Mouse (Mus musculus): Measurements from ENCODE around the gene Nav2.
A peak's percentile ranks its signal among the peaks of the same experiment; 100 is the strongest.

Nav2 gene

GRCm38 (mm10) chr7:49397441-49398003 is 489.0 kb downstream of the Nav2 start:
- DNase-seq (ENCODE audit: low read depth, low spot score) = no peak

- no peak for DNase-seq (ENCODE audit: low read depth, low spot score)
Measured at GRCm38 (mm10) chr7:49398020-49398516, 489.6 kb downstream of the Nav2 start.

- DNase-seq (ENCODE audit: low read depth, low spot score) = peak; percentile 77
Measured at GRCm38 (mm10) chr7:49399314-49399713, 490.8 kb downstream of the Nav2 start.

- no peak for DNase-seq (ENCODE audit: low read depth, low spot score)
Measured at GRCm38 (mm10) chr7:49400463-49400862, 491.9 kb downstream of the Nav2 start.

GRCm38 (mm10) chr7:49402526-49402925 is 494.0 kb downstream of the Nav2 start:
- no peak for DNase-seq (ENCODE audit: low read depth, low spot score)

GRCm38 (mm10) chr7:49407688-49408087 is 499.2 kb downstream of the Nav2 start:
- no peak for DNase-seq (ENCODE audit: low read depth, low spot score)

GRCm38 (mm10) chr7:49408625-49409024 is 500.1 kb downstream of the Nav2 start:
- no peak for DNase-seq (ENCODE audit: low read depth, low spot score)

- peak; percentile 49 for DNase-seq (ENCODE audit: low read depth, low spot score)
Measured at GRCm38 (mm10) chr7:49409265-49409664, 500.7 kb downstream of the Nav2 start.

GRCm38 (mm10) chr7:49410188-49410587 is 501.7 kb downstream of the Nav2 start:
- no peak for DNase-seq (ENCODE audit: low read depth, low spot score)

- DNase-seq (ENCODE audit: low read depth, low spot score) = no peak
Measured at GRCm38 (mm10) chr7:49410892-49411291, 502.4 kb downstream of the Nav2 start.

GRCm38 (mm10) chr7:49411803-49412202 is 503.3 kb downstream of the Nav2 start:
- no peak for DNase-seq (ENCODE audit: low read depth, low spot score)

- DNase-seq (ENCODE audit: low read depth, low spot score) = no peak
Measured at GRCm38 (mm10) chr7:49415131-49415530, 506.6 kb downstream of the Nav2 start.

GRCm38 (mm10) chr7:49415716-49416115 is 507.2 kb downstream of the Nav2 start:
- DNase-seq (ENCODE audit: low read depth, low spot score) = no peak

GRCm38 (mm10) chr7:49418841-49419240 is 510.3 kb downstream of the Nav2 start:
- no peak for DNase-seq (ENCODE audit: low read depth, low spot score)

- no peak for DNase-seq (ENCODE audit: low read depth, low spot score)
Measured at GRCm38 (mm10) chr7:49420139-49420802, 511.8 kb downstream of the Nav2 start.

GRCm38 (mm10) chr7:49421261-49421660 is 512.7 kb downstream of the Nav2 start:
- no peak for DNase-seq (ENCODE audit: low read depth, low spot score)

- no peak for DNase-seq (ENCODE audit: low read depth, low spot score)
Measured at GRCm38 (mm10) chr7:49423943-49424342, 515.4 kb downstream of the Nav2 start.

GRCm38 (mm10) chr7:49426060-49426459 is 517.5 kb downstream of the Nav2 start:
- peak; percentile 59 for DNase-seq (ENCODE audit: low read depth, low spot score)

GRCm38 (mm10) chr7:49427843-49428242 is 519.3 kb downstream of the Nav2 start:
- peak; percentile 52 for DNase-seq (ENCODE audit: low read depth, low spot score)

GRCm38 (mm10) chr7:49428947-49429346 is 520.4 kb downstream of the Nav2 start:
- DNase-seq (ENCODE audit: low read depth, low spot score) = no peak

GRCm38 (mm10) chr7:49430808-49431207 is 522.3 kb downstream of the Nav2 start:
- DNase-seq (ENCODE audit: low read depth, low spot score) = no peak

- DNase-seq (ENCODE audit: low read depth, low spot score) = no peak
Measured at GRCm38 (mm10) chr7:49433945-49434344, 525.4 kb downstream of the Nav2 start.

GRCm38 (mm10) chr7:49436492-49436891 is 528.0 kb downstream of the Nav2 start:
- DNase-seq (ENCODE audit: low read depth, low spot score) = no peak

Data from forelimb bud, embryonic 11.5 days (tissue).